Mouse (Mus musculus): ENCODE measurements around the gene Gm17334. TPM values are rescaled to one million over a fixed set of nuclear protein-coding genes. Genes with fewer than 3 reads are reported as not detected.

Gene Gm17334
- polyA plus RNA-seq, 1 experiment: 0.19 TPM

GRCm38 (mm10) chr11:53762426-53762825, 10.6 kb downstream of the Gm17334 start:
- Histone ChIP-seq H3K79me2 (ENCODE audit: control insufficient read depth, insufficient read depth) (no peaks in the 10 kb centered on the region), H3ac (ENCODE audit: control insufficient read depth, insufficient read length) (no peak overlapping the region), H3K27me3 (ENCODE audit: control insufficient read depth, insufficient read depth, insufficient read length) (no peaks in the 10 kb centered on the region), H3K4me3 (peak overlapping the region; percentile 24), H3K4me2 (ENCODE audit: low read depth) (peak overlapping the region; percentile 75), H3K36me3 (ENCODE audit: control insufficient read depth, insufficient read depth) (no peaks in the 10 kb centered on the region)
- TF ChIP-seq MYOG (IDR thresholded peaks at IDR 0.05; ENCODE audit: control insufficient read depth in 1 of 3, insufficient read depth in 1 of 3, insufficient read length in 2 of 3, low read depth in 2 of 3) (no peak), TCF3 (IDR thresholded peaks at IDR 0.05; ENCODE audit: insufficient read length, low read depth) (no peak), POLR2AphosphoS2 (IDR thresholded peaks at IDR 0.05; ENCODE audit: insufficient read length, low read depth) (no peak), CEBPB (IDR thresholded peaks at IDR 0.05; ENCODE audit: insufficient read depth, poor library complexity, severe bottlenecking) (no peak), MYOD1 (IDR thresholded peaks at IDR 0.05; ENCODE audit: control insufficient read depth in 1 of 3, insufficient read length in 2 of 3, low read depth in 2 of 3) (no peak), MAX (IDR thresholded peaks at IDR 0.05; ENCODE audit: low read depth) (no peak), SRF (IDR thresholded peaks at IDR 0.05; ENCODE audit: control insufficient read depth, insufficient read length, low read depth) (no peak), USF1 (IDR thresholded peaks at IDR 0.05; ENCODE audit: low read depth) (no peak), E2F4 (IDR thresholded peaks at IDR 0.05; ENCODE audit: insufficient read depth) (no peak), TCF12 (IDR thresholded peaks at IDR 0.05; ENCODE audit: insufficient read depth, poor library complexity, severe bottlenecking) (no peak), REST (IDR thresholded peaks at IDR 0.05; ENCODE audit: insufficient read depth, insufficient read length) (no peak), POLR2A (IDR thresholded peaks at IDR 0.05; ENCODE audit: insufficient read length, low read depth) (no peak)

- H3K79me2 ChIP-seq (ENCODE audit: control insufficient read depth, insufficient read depth): no peaks in the 10 kb centered on the region
- H3ac ChIP-seq (ENCODE audit: control insufficient read depth, insufficient read length): no peak overlapping the region
- H3K4me2 ChIP-seq (ENCODE audit: low read depth): peak overlapping the region; percentile 75
- H3K4me3 ChIP-seq: no peak overlapping the region
- no peaks in the 10 kb centered on the region for H3K27me3 ChIP-seq (ENCODE audit: control insufficient read depth, insufficient read depth, insufficient read length)
- TF ChIP-seq MAX (IDR thresholded peaks at IDR 0.05; ENCODE audit: low read depth): no peak
- TF ChIP-seq MYOG (IDR thresholded peaks at IDR 0.05; ENCODE audit: control insufficient read depth in 1 of 3, insufficient read depth in 1 of 3, insufficient read length in 2 of 3, low read depth in 2 of 3): peak in 1 of 3 experiments; percentile 19
- no peak for TF ChIP-seq TCF12 (IDR thresholded peaks at IDR 0.05; ENCODE audit: insufficient read depth, poor library complexity, severe bottlenecking)
- no peak for TF ChIP-seq CEBPB (IDR thresholded peaks at IDR 0.05; ENCODE audit: insufficient read depth, poor library complexity, severe bottlenecking)
- no peak for TF ChIP-seq E2F4 (IDR thresholded peaks at IDR 0.05; ENCODE audit: insufficient read depth)
- TF ChIP-seq USF1 (IDR thresholded peaks at IDR 0.05; ENCODE audit: low read depth): no peak
- TF ChIP-seq POLR2A (IDR thresholded peaks at IDR 0.05; ENCODE audit: insufficient read length, low read depth): peak; percentile 23
- TF ChIP-seq MYOD1 (IDR thresholded peaks at IDR 0.05; ENCODE audit: control insufficient read depth in 1 of 3, insufficient read length in 2 of 3, low read depth in 2 of 3): no peak
- TF ChIP-seq POLR2AphosphoS2 (IDR thresholded peaks at IDR 0.05; ENCODE audit: insufficient read length, low read depth): peak; percentile 28
- TF ChIP-seq SRF (IDR thresholded peaks at IDR 0.05; ENCODE audit: control insufficient read depth, insufficient read length, low read depth): no peak
- no peak for TF ChIP-seq TCF3 (IDR thresholded peaks at IDR 0.05; ENCODE audit: insufficient read length, low read depth)
- TF ChIP-seq REST (IDR thresholded peaks at IDR 0.05; ENCODE audit: insufficient read depth, insufficient read length): no peak
- no peaks in the 10 kb centered on the region for H3K36me3 ChIP-seq (ENCODE audit: control insufficient read depth, insufficient read depth)
These were observed 11.2 kb downstream of the Gm17334 start for GRCm38 (mm10) chr11:53761822-53762221.

- H3ac ChIP-seq (ENCODE audit: control insufficient read depth, insufficient read length): no peak overlapping the region
- TF ChIP-seq POLR2AphosphoS2 (IDR thresholded peaks at IDR 0.05; ENCODE audit: insufficient read length, low read depth) (no peak), TCF12 (IDR thresholded peaks at IDR 0.05; ENCODE audit: insufficient read depth, poor library complexity, severe bottlenecking) (no peak), USF1 (IDR thresholded peaks at IDR 0.05; ENCODE audit: low read depth) (no peak), TCF3 (IDR thresholded peaks at IDR 0.05; ENCODE audit: insufficient read length, low read depth) (no peak), SRF (IDR thresholded peaks at IDR 0.05; ENCODE audit: control insufficient read depth, insufficient read length, low read depth) (no peak), MAX (IDR thresholded peaks at IDR 0.05; ENCODE audit: low read depth) (no peak), CEBPB (IDR thresholded peaks at IDR 0.05; ENCODE audit: insufficient read depth, poor library complexity, severe bottlenecking) (no peak), MYOD1 (IDR thresholded peaks at IDR 0.05; ENCODE audit: control insufficient read depth in 1 of 3, insufficient read length in 2 of 3, low read depth in 2 of 3) (no peak), E2F4 (IDR thresholded peaks at IDR 0.05; ENCODE audit: insufficient read depth) (no peak), POLR2A (IDR thresholded peaks at IDR 0.05; ENCODE audit: insufficient read length, low read depth) (no peak), MYOG (IDR thresholded peaks at IDR 0.05; ENCODE audit: control insufficient read depth in 1 of 3, insufficient read depth in 1 of 3, insufficient read length in 2 of 3, low read depth in 2 of 3) (no peak), REST (IDR thresholded peaks at IDR 0.05; ENCODE audit: insufficient read depth, insufficient read length) (no peak)
- peak overlapping the region; percentile 75 for H3K4me2 ChIP-seq (ENCODE audit: low read depth)
- H3K79me2 ChIP-seq (ENCODE audit: control insufficient read depth, insufficient read depth): no peaks in the 10 kb centered on the region
- no peaks in the 10 kb centered on the region for H3K27me3 ChIP-seq (ENCODE audit: control insufficient read depth, insufficient read depth, insufficient read length)
- H3K4me3 ChIP-seq: no peak overlapping the region
- no peaks in the 10 kb centered on the region for H3K36me3 ChIP-seq (ENCODE audit: control insufficient read depth, insufficient read depth)
These were observed 11.7 kb downstream of the Gm17334 start for GRCm38 (mm10) chr11:53761284-53761683.

- TF ChIP-seq POLR2AphosphoS2 (IDR thresholded peaks at IDR 0.05; ENCODE audit: insufficient read length, low read depth) (no peak), MYOD1 (IDR thresholded peaks at IDR 0.05; ENCODE audit: control insufficient read depth in 1 of 3, insufficient read length in 2 of 3, low read depth in 2 of 3) (no peak), TCF12 (IDR thresholded peaks at IDR 0.05; ENCODE audit: insufficient read depth, poor library complexity, severe bottlenecking) (no peak), TCF3 (IDR thresholded peaks at IDR 0.05; ENCODE audit: insufficient read length, low read depth) (no peak), REST (IDR thresholded peaks at IDR 0.05; ENCODE audit: insufficient read depth, insufficient read length) (no peak), MAX (IDR thresholded peaks at IDR 0.05; ENCODE audit: low read depth) (no peak), SRF (IDR thresholded peaks at IDR 0.05; ENCODE audit: control insufficient read depth, insufficient read length, low read depth) (no peak), POLR2A (IDR thresholded peaks at IDR 0.05; ENCODE audit: insufficient read length, low read depth) (no peak), MYOG (IDR thresholded peaks at IDR 0.05; ENCODE audit: control insufficient read depth in 1 of 3, insufficient read depth in 1 of 3, insufficient read length in 2 of 3, low read depth in 2 of 3) (no peak), E2F4 (IDR thresholded peaks at IDR 0.05; ENCODE audit: insufficient read depth) (no peak)
These were observed 13.2 kb downstream of the Gm17334 start for GRCm38 (mm10) chr11:53759545-53760406.

More at GRCm38 (mm10) chr11:53759545-53760406, 13.2 kb downstream of the Gm17334 start:
- Histone ChIP-seq H3ac (ENCODE audit: control insufficient read depth, insufficient read length) (no peak overlapping the region), H3K4me2 (ENCODE audit: low read depth) (no peak overlapping the region), H3K79me2 (ENCODE audit: control insufficient read depth, insufficient read depth) (no peaks in the 10 kb centered on the region), H3K27me3 (ENCODE audit: control insufficient read depth, insufficient read depth, insufficient read length) (no peaks in the 10 kb centered on the region), H3K4me3 (no peak overlapping the region), H3K36me3 (ENCODE audit: control insufficient read depth, insufficient read depth) (no peaks in the 10 kb centered on the region)

All from myocyte (in vitro differentiated cells).